Mouse (Mus musculus) liver, embryonic 16.5 days (tissue): ENCODE data around the gene Rasd2. TPM values are rescaled to one million over a fixed set of nuclear protein-coding genes. Genes with fewer than 3 reads are reported as not detected.

Source experiments
- ATAC-seq: fragments of 200-750 bp; cut with Nextera tagmentation; 2 replicates; pipeline ENCODE4 v1.8.0; 2017; ENCODE audit warnings: low read depth, mild to moderate bottlenecking, moderate number of reproducible peaks, moderate library complexity
- H3K27ac ChIP-seq: fragments of 300-500 bp; sonication (generic); 2 replicates; pipeline ENCODE4 v1.5.1; 2014; ENCODE audit warnings: mild to moderate bottlenecking, low read length
- H3K27me3 ChIP-seq: fragments of 300-500 bp; sonication (generic); 2 replicates; pipeline ENCODE4 v1.6.1; 2014; ENCODE audit warnings: low read depth, low read length, mixed read lengths; ENCODE audit not compliant: control insufficient read depth, insufficient read depth
- H3K36me3 ChIP-seq: fragments of 300-500 bp; sonication (generic); 2 replicates; pipeline ENCODE4 v1.6.1; 2014; ENCODE audit warnings: mild to moderate bottlenecking; ENCODE audit not compliant: control insufficient read depth, insufficient read depth
- H3K4me1 ChIP-seq: fragments of 300-500 bp; sonication (generic); 2 replicates; pipeline ENCODE4 v1.6.1; 2014; ENCODE audit warnings: low read depth, low read length, mixed read lengths; ENCODE audit not compliant: control insufficient read depth
- H3K4me2 ChIP-seq: fragments of 300-500 bp; sonication (generic); 2 replicates; pipeline ENCODE4 v1.6.1; 2014; ENCODE audit warnings: low read depth, low read length, mixed read lengths
- H3K4me3 ChIP-seq: fragments of 300-500 bp; sonication (generic); 2 replicates; pipeline ENCODE4 v1.5.1; 2014; ENCODE audit warnings: low read depth, mild to moderate bottlenecking, low read length
- H3K9ac ChIP-seq: fragments of 300-500 bp; sonication (generic); 2 replicates; pipeline ENCODE4 v1.6.1; 2014; ENCODE audit warnings: low read depth, low read length
- H3K9me3 ChIP-seq: fragments of 300-500 bp; sonication (generic); replicated peaks from 2 replicates; pipeline ENCODE4 v1.6.1; 2016; ENCODE audit warnings: low read length; ENCODE audit not compliant: control insufficient read depth
- WGBS: fragments of 180-500 bp; shearing (Covaris S2); extraction: QIAGEN DNeasy Blood & Tissue Kit; methylation state at CpG from one replicate; pipeline ENCODE4 v1.1.7; 2014; ENCODE audit not compliant: insufficient replicate concordance; 5-methylcytosine and 5-hydroxymethylcytosine counted together
- polyA plus RNA-seq: library from polyadenylated mRNA; unstranded; fragments of >200 nt; fragmentation: Nextera tagmentation; extraction: Ambion mirVana; gene quantifications from 2 replicates; pipeline ENCODE4 v1.2.1, GENCODE M21; 2015

Gene Rasd2
- polyA plus RNA-seq, 1 experiment from 2014 or later, result 0.11 TPM

DNA sequence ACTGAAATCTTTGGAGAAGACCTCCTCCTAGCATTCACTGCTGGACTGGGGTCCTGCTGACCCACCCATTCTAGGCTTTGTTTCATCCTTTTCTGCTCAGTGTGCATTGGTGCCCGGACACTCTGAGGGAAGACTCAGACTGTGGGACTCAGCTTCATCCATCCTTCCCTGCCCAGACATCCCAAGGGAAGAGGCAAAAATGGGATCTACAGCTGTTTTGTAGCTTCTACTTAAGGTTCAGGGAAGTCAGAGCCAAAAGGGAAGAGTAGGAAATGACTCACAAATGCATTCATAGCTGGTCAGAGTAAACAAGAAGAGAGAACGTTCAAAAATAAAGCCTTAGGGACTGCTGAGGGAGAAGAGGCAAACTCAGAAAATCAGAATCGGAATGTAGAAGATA lies 40.3 kb downstream of the Rasd2 start:
- Histone ChIP-seq H3K27ac (no peak overlapping the region), H3K4me1 (no peaks in the 10 kb centered on the region), H3K27me3 (no peaks in the 10 kb centered on the region), H3K4me2 (no peak overlapping the region), H3K4me3 (no peak overlapping the region), H3K9me3 (no peaks in the 10 kb centered on the region), H3K36me3 (no peaks in the 10 kb centered on the region), H3K9ac (no peak overlapping the region)
- ATAC-seq, result no peak
- WGBS, result 51% methylated on average over 3 of the region's 3 CpGs

DNA sequence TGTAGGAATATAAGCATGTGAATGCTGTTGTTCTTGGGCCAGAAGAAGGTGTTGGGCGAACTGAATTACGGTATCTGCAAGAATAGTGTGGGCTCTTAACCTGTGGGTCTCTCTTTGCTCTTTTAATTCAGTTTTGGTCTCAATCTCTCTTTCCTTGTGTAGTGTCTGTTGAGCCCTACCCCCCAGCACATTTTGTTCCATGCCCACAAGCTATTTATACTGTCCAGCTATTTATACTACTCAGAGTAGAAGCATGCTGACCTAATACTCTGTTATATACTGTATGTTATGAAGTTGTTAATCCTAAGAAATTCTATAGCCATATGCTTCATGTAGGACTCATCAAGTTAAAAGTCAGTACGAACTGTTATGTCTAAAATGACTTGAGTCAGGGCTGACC lies 41.9 kb downstream of the Rasd2 start:
- no peak overlapping the region for H3K4me3 ChIP-seq
- no peaks in the 10 kb centered on the region for H3K27me3 ChIP-seq
- H3K9me3 ChIP-seq, result no peaks in the 10 kb centered on the region
- no peak overlapping the region for H3K27ac ChIP-seq
- H3K9ac ChIP-seq, result no peak overlapping the region
- ATAC-seq, result no peak
- WGBS, result 69% methylated on average over 3 of the region's 3 CpGs
- no peak overlapping the region for H3K4me2 ChIP-seq
- H3K36me3 ChIP-seq, result no peaks in the 10 kb centered on the region
- H3K4me1 ChIP-seq, result no peaks in the 10 kb centered on the region

DNA sequence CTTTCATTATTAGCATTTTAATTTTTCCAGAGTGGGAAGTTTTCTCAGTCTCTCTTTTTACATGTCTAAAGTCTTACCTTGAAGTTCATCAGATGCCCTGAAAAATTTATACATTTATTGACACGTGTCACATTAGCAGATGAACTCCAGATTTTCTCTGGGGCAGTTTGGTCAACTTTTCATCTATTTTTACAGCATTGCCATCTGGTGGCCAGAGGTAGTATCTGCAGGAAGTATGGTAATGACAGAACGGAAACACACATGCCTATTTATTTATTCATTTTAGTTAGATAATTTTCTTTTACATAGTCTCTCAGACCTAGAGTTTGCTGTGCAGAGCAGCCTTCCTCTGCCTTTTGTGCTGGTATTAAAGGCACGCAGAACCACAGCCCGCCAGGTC lies 58.4 kb downstream of the Rasd2 start:
- ATAC-seq, result no peak
- no peak overlapping the region for H3K4me3 ChIP-seq

More for the DNA sequence above, 58.4 kb downstream of the Rasd2 start:
- H3K27me3 ChIP-seq, result no peaks in the 10 kb centered on the region
- no peak overlapping the region for H3K4me2 ChIP-seq
- no peaks in the 10 kb centered on the region for H3K36me3 ChIP-seq
- WGBS, result 23% methylated on average over 4 of the region's 4 CpGs
- H3K9ac ChIP-seq, result no peak overlapping the region
- no peak overlapping the region for H3K27ac ChIP-seq
- no peaks in the 10 kb centered on the region for H3K4me1 ChIP-seq
- no peaks in the 10 kb centered on the region; the same call in 1 of the 2 replicates for H3K9me3 ChIP-seq

Other genes with a start within 250 kb of the Rasd2 start
- gene Hmgxb4, start 220.6 kb upstream of the Rasd2 start, polyA plus RNA-seq, result 7.9 and 8.7 TPM in 2 replicates
- 14.0 and 14.4 TPM in 2 replicates for gene Tom1, start 180.2 kb upstream of the Rasd2 start, polyA plus RNA-seq
- gene Hmox1, start 120.3 kb upstream of the Rasd2 start, polyA plus RNA-seq, result 158 and 159 TPM in 2 replicates
- 130 and 137 TPM in 2 replicates for gene Mcm5, start 104.4 kb upstream of the Rasd2 start, polyA plus RNA-seq
- gene Gm10358, start 192.6 kb downstream of the Rasd2 start, polyA plus RNA-seq, result 0.12 TPM in 1 of 2 replicates, not detected in the other
- not detected in 2 replicates for gene Iqcm, start 234.8 kb downstream of the Rasd2 start, polyA plus RNA-seq